Mouse (Mus musculus) liver, embryonic 14.5 days (tissue): ENCODE measurements around the gene St5.

Experiments used
- CTCF ChIP-seq: IDR thresholded peaks from 2 replicates; pipeline ENCODE4 v1.5.1; 2016; ENCODE audit warnings: antibody characterized with exemption, low read depth, control low read depth
- EP300 ChIP-seq: IDR thresholded peaks from 2 replicates; pipeline ENCODE4 v1.6.1; 2016; ENCODE audit warnings: antibody characterized with exemption, low read depth

- TF ChIP-seq EP300 (no peak), CTCF (no peak)
Measured at GRCm38 (mm10) chr7:109615601-109616000, 87.8 kb downstream of the St5 start.
